Mouse (Mus musculus): ENCODE results near the gene Coro6. TPM values are rescaled to one million over a fixed set of nuclear protein-coding genes. Genes with fewer than 3 reads are reported as not detected.

Gene Coro6
- polyA plus RNA-seq, 1 experiment: 7.9 TPM

DNA sequence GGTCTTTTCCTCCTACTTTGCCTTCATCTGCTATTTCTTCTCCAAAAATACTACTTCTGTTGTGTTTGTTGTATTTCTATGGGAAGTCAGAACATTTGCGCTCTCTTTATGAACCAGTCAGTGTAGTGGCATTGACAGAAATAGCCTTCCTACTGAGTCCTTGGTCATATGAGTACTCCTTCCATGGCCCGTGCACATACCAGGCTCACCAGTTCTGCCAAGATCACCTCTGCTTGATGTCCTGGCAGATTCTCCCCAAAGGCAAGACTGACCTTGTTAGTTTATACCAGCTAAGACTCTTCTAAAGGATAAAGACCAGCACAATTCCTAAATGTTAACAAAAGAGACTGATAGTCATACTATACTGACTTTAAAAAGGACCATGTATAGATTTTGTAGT, 10.5 kb upstream of the Coro6 start:
- H3K4me3 ChIP-seq (ENCODE audit: insufficient read depth, low read depth, low read length): no peak overlapping the region
- no peak overlapping the region for H3K27ac ChIP-seq (ENCODE audit: insufficient read depth, low read depth, low read length)

DNA sequence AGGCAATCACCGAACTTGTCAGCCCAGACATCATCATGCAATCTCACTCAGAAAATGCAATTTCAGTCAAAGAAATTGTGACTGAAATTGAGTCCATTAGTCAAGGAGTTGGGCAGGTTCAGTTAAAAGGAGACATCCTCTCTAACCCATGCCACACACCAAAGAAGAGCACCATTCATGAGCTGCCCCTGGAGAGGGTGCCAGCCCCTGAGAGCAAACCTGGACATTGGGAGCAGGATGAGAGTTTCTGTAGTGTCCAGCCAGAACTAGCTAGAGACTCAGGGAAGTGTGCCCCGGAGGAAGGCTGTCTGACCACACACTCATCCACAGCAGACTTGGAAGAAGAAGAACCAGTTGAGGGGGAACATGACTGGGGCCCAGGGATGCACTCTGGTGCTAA, 8.8 kb upstream of the Coro6 start:
- TF ChIP-seq POLR2A (IDR thresholded peaks at IDR 0.05; ENCODE audit: low read depth, low read length) (no peak), CTCF (conservative IDR thresholded peaks at IDR 0.05; ENCODE audit: insufficient read depth, insufficient read length, low read depth, low read length) (no peak)
- Histone ChIP-seq H3K4me3 (ENCODE audit: insufficient read depth, low read depth, low read length) (no peak overlapping the region), H3K36me3 (ENCODE audit: control insufficient read depth, insufficient read depth, low read length) (peaks cover 3% of the 10 kb centered on the region; the same call in 1 of the 2 replicates), H3K4me1 (ENCODE audit: control insufficient read depth, insufficient read depth, low read length) (no peaks in the 10 kb centered on the region; the same call in 1 of the 2 replicates), H3K27me3 (replicated peaks; ENCODE audit: control insufficient read depth, insufficient read depth, low read length) (no peaks in the 10 kb centered on the region), H3K27ac (ENCODE audit: insufficient read depth, low read depth, low read length) (no peak overlapping the region)
- no peak for DNase-seq
- WGBS: 97% methylated on average over 2 of the region's 2 CpGs

More for the DNA sequence above, 10.5 kb upstream of the Coro6 start:
- WGBS: 92% methylated on average over 2 of the region's 2 CpGs
- Histone ChIP-seq H3K27me3 (replicated peaks; ENCODE audit: control insufficient read depth, insufficient read depth, low read length) (no peaks in the 10 kb centered on the region), H3K36me3 (ENCODE audit: control insufficient read depth, insufficient read depth, low read length) (peaks cover 3% of the 10 kb centered on the region; the same call in 1 of the 2 replicates), H3K4me1 (ENCODE audit: control insufficient read depth, insufficient read depth, low read length) (peaks cover 1% of the 10 kb centered on the region; the same call in 1 of the 2 replicates)
- no peak for DNase-seq
- TF ChIP-seq POLR2A (IDR thresholded peaks at IDR 0.05; ENCODE audit: low read depth, low read length) (no peak), CTCF (conservative IDR thresholded peaks at IDR 0.05; ENCODE audit: insufficient read depth, insufficient read length, low read depth, low read length) (no peak)

DNA sequence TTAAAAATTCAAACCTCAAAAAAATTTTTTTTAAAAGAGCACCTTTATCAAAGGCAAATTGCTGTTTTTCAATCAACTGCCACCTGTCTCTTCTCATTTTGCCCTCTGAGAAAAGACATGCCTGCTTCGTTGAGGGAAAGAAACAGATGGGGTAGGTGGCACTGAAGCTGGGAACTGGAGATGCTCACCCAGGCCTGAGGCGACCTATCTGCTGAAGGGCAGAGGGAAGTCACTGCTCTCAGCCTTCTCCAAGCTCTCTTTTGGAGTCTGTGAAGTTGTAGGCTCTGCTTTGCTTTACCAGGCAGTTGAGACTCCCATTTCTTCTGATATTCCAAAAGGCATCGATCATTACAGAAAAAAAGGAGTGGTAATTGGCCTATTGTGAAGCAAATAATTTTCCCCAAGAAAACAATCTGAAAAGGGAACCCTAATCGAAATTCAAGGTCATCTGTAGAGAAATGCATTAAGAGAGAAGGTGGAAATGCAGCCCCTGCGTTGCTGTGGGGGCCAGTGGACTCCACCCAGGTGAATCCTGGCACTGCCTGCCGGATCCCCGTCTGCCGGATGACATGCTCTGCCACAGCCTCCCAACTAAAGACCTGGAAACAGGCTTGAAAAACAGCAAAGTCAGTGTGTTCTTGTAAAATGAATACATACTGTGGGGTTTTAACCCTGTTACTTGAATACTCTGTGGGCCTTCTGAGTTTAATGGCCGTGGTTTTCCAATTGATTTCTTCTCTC, 6.3 kb upstream of the Coro6 start:
- WGBS: 88% methylated on average over 9 of the region's 9 CpGs
- H3K4me3 ChIP-seq (ENCODE audit: insufficient read depth, low read depth, low read length): no peak overlapping the region
- no peaks in the 10 kb centered on the region; the same call in 1 of the 2 replicates for H3K4me1 ChIP-seq (ENCODE audit: control insufficient read depth, insufficient read depth, low read length)
- no peaks in the 10 kb centered on the region for H3K36me3 ChIP-seq (ENCODE audit: control insufficient read depth, insufficient read depth, low read length)
- no peaks in the 10 kb centered on the region for H3K27me3 ChIP-seq (replicated peaks; ENCODE audit: control insufficient read depth, insufficient read depth, low read length)
- TF ChIP-seq CTCF (conservative IDR thresholded peaks at IDR 0.05; ENCODE audit: insufficient read depth, insufficient read length, low read depth, low read length) (no peak), POLR2A (IDR thresholded peaks at IDR 0.05; ENCODE audit: low read depth, low read length) (no peak)
- no peak overlapping the region for H3K27ac ChIP-seq (ENCODE audit: insufficient read depth, low read depth, low read length)
- DNase-seq: no peak

DNA sequence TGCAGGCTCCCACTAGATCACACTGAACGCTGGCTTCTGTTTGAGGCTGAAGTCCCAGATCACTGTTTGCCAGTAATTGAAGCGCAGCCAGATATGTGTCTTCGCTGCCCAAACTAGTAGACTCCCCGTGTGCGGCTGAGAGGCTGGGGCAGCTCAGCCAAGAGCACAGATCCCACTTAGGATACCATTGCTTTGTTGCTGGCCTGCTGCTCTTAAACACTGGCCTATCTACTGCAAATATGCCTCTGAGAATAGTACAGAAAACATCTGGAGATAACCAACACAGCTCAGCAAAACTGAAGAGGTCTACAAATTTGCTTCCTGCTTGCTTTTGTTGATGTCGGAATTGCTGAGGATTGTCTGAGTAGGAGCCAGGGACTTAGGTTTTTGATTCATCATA, 5.3 kb upstream of the Coro6 start:
- Histone ChIP-seq H3K36me3 (ENCODE audit: control insufficient read depth, insufficient read depth, low read length) (no peaks in the 10 kb centered on the region), H3K27me3 (replicated peaks; ENCODE audit: control insufficient read depth, insufficient read depth, low read length) (no peaks in the 10 kb centered on the region), H3K27ac (ENCODE audit: insufficient read depth, low read depth, low read length) (peak overlapping the region; percentile 63; the same call in 1 of the 2 replicates), H3K4me3 (ENCODE audit: insufficient read depth, low read depth, low read length) (no peak overlapping the region), H3K4me1 (ENCODE audit: control insufficient read depth, insufficient read depth, low read length) (peaks cover 2% of the 10 kb centered on the region; the same call in 1 of the 2 replicates)
- TF ChIP-seq CTCF (conservative IDR thresholded peaks at IDR 0.05; ENCODE audit: insufficient read depth, insufficient read length, low read depth, low read length): no peak
- TF ChIP-seq POLR2A (IDR thresholded peaks at IDR 0.05; ENCODE audit: low read depth, low read length): no peak
- 44% methylated on average over 6 of the region's 6 CpGs for WGBS
- peak; percentile 67 for DNase-seq

DNA sequence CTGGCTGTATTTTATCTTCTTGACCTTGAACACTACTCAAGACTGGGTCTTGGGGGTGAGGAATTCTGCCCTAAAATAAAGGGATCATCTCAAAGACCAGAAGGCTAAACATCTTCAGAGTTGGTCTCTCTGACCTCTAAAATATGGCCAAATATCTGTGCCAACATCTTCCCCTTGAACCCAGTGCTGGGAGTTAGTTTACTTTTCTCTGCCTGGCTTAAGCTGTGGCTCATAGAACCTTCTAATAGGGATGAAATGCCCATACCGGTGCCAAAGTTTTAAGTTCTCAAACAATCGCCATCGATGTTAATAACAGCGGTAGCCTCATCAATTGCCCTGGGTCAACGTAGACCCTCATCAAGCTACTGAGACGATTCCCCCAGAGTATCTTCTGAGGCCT, 355 bp upstream of the Coro6 start:
- TF ChIP-seq CTCF (conservative IDR thresholded peaks at IDR 0.05; ENCODE audit: insufficient read depth, insufficient read length, low read depth, low read length) (no peak), POLR2A (IDR thresholded peaks at IDR 0.05; ENCODE audit: low read depth, low read length) (no peak)
- no peaks in the 10 kb centered on the region for H3K27me3 ChIP-seq (replicated peaks; ENCODE audit: control insufficient read depth, insufficient read depth, low read length)
- DNase-seq: no peak
- no peak overlapping the region for H3K27ac ChIP-seq (ENCODE audit: insufficient read depth, low read depth, low read length)
- H3K4me1 ChIP-seq (ENCODE audit: control insufficient read depth, insufficient read depth, low read length): peaks cover 5% of the 10 kb centered on the region; the same call in 1 of the 2 replicates
- 5% methylated on average over 6 of the region's 6 CpGs for WGBS
- peak overlapping the region; percentile 69 for H3K4me3 ChIP-seq (ENCODE audit: insufficient read depth, low read depth, low read length)
- no peaks in the 10 kb centered on the region for H3K36me3 ChIP-seq (ENCODE audit: control insufficient read depth, insufficient read depth, low read length)

DNA sequence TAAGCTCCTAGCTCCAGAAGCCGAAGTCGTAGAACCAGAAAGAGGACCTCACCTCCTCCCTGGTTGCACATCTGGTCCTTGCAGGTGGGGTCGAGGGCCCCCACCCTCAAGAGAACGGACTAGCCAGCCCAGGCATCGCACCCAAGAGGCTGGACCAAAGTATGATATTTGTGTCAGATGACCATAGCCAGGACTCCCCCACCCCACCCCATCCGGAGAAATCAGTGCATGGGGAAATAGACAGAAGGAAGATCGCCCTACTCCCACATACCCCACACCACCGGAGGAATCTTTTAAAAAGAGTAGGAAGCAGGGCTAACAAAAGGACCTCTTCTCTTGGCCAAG, 862 bp downstream of the Coro6 start:
- 45% methylated on average over 8 of the region's 8 CpGs for WGBS
- no peak for TF ChIP-seq POLR2A (IDR thresholded peaks at IDR 0.05; ENCODE audit: low read depth, low read length)
- no peaks in the 10 kb centered on the region for H3K27me3 ChIP-seq (replicated peaks; ENCODE audit: control insufficient read depth, insufficient read depth, low read length)

DNA sequence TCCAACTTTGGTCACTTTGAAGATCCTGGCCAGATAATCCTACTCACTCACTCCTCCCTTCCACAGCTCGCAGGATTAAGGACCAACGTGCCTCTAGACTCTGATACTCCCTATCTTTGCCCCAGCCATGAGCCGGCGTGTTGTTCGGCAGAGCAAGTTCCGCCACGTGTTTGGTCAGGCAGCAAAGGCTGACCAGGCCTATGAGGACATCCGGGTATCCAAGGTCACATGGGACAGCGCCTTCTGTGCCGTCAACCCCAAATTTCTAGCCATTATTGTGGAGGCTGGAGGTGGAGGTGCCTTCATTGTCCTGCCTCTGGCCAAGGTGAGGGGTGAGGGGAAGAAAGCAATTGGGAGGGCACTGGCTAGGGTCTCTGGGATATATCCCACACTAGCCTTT, 1.6 kb downstream of the Coro6 start:
- Histone ChIP-seq H3K27me3 (replicated peaks; ENCODE audit: control insufficient read depth, insufficient read depth, low read length) (no peaks in the 10 kb centered on the region), H3K4me1 (ENCODE audit: control insufficient read depth, insufficient read depth, low read length) (peaks cover 5% of the 10 kb centered on the region; the same call in 1 of the 2 replicates), H3K27ac (ENCODE audit: insufficient read depth, low read depth, low read length) (no peak overlapping the region), H3K36me3 (ENCODE audit: control insufficient read depth, insufficient read depth, low read length) (no peaks in the 10 kb centered on the region), H3K4me3 (ENCODE audit: insufficient read depth, low read depth, low read length) (no peak overlapping the region)
- TF ChIP-seq POLR2A (IDR thresholded peaks at IDR 0.05; ENCODE audit: low read depth, low read length): no peak
- no peak for TF ChIP-seq CTCF (conservative IDR thresholded peaks at IDR 0.05; ENCODE audit: insufficient read depth, insufficient read length, low read depth, low read length)
- WGBS: 78% methylated on average over 10 of the region's 10 CpGs
- no peak for DNase-seq

More for the DNA sequence above, 862 bp downstream of the Coro6 start:
- no peaks in the 10 kb centered on the region for H3K36me3 ChIP-seq (ENCODE audit: control insufficient read depth, insufficient read depth, low read length)
- DNase-seq: no peak
- peak overlapping the region; percentile 69; the same call in 1 of the 2 replicates for H3K4me3 ChIP-seq (ENCODE audit: insufficient read depth, low read depth, low read length)
- H3K4me1 ChIP-seq (ENCODE audit: control insufficient read depth, insufficient read depth, low read length): peaks cover 5% of the 10 kb centered on the region; the same call in 1 of the 2 replicates
- H3K27ac ChIP-seq (ENCODE audit: insufficient read depth, low read depth, low read length): no peak overlapping the region

Measured in kidney, adult 2 months (tissue).